Mouse (Mus musculus): ENCODE measurements around the gene Naaladl2. TPM values are rescaled to one million over a fixed set of nuclear protein-coding genes. Genes with fewer than 3 reads are reported as not detected.

Naaladl2 gene
- total RNA-seq, 1 experiment: under 0.01 TPM

GRCm38 (mm10) chr3:23962961-23963621, 1181.0 kb downstream of the Naaladl2 start:
- DNase-seq (ENCODE audit: low read depth, low spot score): no peak
- Histone ChIP-seq H3K9ac (ENCODE audit: insufficient read depth, low read depth, low read length, poor library complexity, severe bottlenecking) (no peak overlapping the region), H3K4me1 (ENCODE audit: control insufficient read depth in 2 of 2, insufficient read depth in 2 of 2, low read length in 2 of 2, poor library complexity in 1 of 2) (no peaks in the 10 kb centered on the region), H3K36me3 (ENCODE audit: control insufficient read depth, insufficient read depth, low read length, poor library complexity, severe bottlenecking) (no peaks in the 10 kb centered on the region), H3K4me3 (ENCODE audit: insufficient read depth in 1 of 2, low read depth in 1 of 2, low read length in 2 of 2, poor library complexity in 1 of 2, severe bottlenecking in 1 of 2) (no peak overlapping the region), H3K9me3 (ENCODE audit: control insufficient read depth, insufficient read depth, low read depth, low read length) (no peaks in the 10 kb centered on the region), H3K27ac (ENCODE audit: insufficient read depth, low read depth, low read length, poor library complexity, severe bottlenecking) (no peak overlapping the region)
- in situ Hi-C loops (cut with MboI; ENCODE audit: low sequenced_read_pairs in 2 of 2, unreplicated experiment in 2 of 2): no loop called here
- TF ChIP-seq HCFC1 (IDR thresholded peaks at IDR 0.05; ENCODE audit: borderline replicate concordance, insufficient read depth, low read length) (no peak), CHD2 (IDR thresholded peaks at IDR 0.05; ENCODE audit: low read depth, low read length) (no peak), MAFK (IDR thresholded peaks at IDR 0.05; ENCODE audit: insufficient read depth, low read depth, low read length) (no peak), ZNF384 (IDR thresholded peaks at IDR 0.05; ENCODE audit: low read depth, low read length) (no peak), ZC3H11A (IDR thresholded peaks at IDR 0.05; ENCODE audit: borderline replicate concordance, low read depth, low read length) (no peak)

GRCm38 (mm10) chr3:23946182-23946581, 1197.9 kb downstream of the Naaladl2 start:
- TF ChIP-seq ZNF384 (IDR thresholded peaks at IDR 0.05; ENCODE audit: low read depth, low read length) (no peak), MAFK (IDR thresholded peaks at IDR 0.05; ENCODE audit: insufficient read depth, low read depth, low read length) (no peak), ZC3H11A (IDR thresholded peaks at IDR 0.05; ENCODE audit: borderline replicate concordance, low read depth, low read length) (no peak), HCFC1 (IDR thresholded peaks at IDR 0.05; ENCODE audit: borderline replicate concordance, insufficient read depth, low read length) (no peak), CHD2 (IDR thresholded peaks at IDR 0.05; ENCODE audit: low read depth, low read length) (no peak)
- in situ Hi-C loops (cut with MboI; ENCODE audit: low sequenced_read_pairs in 2 of 2, unreplicated experiment in 2 of 2): no loop called here
- H3K27ac ChIP-seq (ENCODE audit: insufficient read depth, low read depth, low read length, poor library complexity, severe bottlenecking): no peak overlapping the region
- H3K9ac ChIP-seq (ENCODE audit: insufficient read depth, low read depth, low read length, poor library complexity, severe bottlenecking): no peak overlapping the region
- no peak for DNase-seq (ENCODE audit: low read depth, low spot score)
- no peaks in the 10 kb centered on the region for H3K4me1 ChIP-seq (ENCODE audit: control insufficient read depth in 2 of 2, insufficient read depth in 2 of 2, low read length in 2 of 2, poor library complexity in 1 of 2)
- no peaks in the 10 kb centered on the region for H3K9me3 ChIP-seq (ENCODE audit: control insufficient read depth, insufficient read depth, low read depth, low read length)
- H3K36me3 ChIP-seq (ENCODE audit: control insufficient read depth, insufficient read depth, low read length, poor library complexity, severe bottlenecking): no peaks in the 10 kb centered on the region
- no peak overlapping the region for H3K4me3 ChIP-seq (ENCODE audit: insufficient read depth in 1 of 2, low read depth in 1 of 2, low read length in 2 of 2, poor library complexity in 1 of 2, severe bottlenecking in 1 of 2)

- DNase-seq (ENCODE audit: low read depth, low spot score): no peak
- H3K9me3 ChIP-seq (ENCODE audit: control insufficient read depth, insufficient read depth, low read depth, low read length): no peaks in the 10 kb centered on the region
- no peak overlapping the region for H3K27ac ChIP-seq (ENCODE audit: insufficient read depth, low read depth, low read length, poor library complexity, severe bottlenecking)
- TF ChIP-seq MAFK (IDR thresholded peaks at IDR 0.05; ENCODE audit: insufficient read depth, low read depth, low read length): no peak
- no peak for TF ChIP-seq CHD2 (IDR thresholded peaks at IDR 0.05; ENCODE audit: low read depth, low read length)
- no peak for TF ChIP-seq ZNF384 (IDR thresholded peaks at IDR 0.05; ENCODE audit: low read depth, low read length)
- TF ChIP-seq ZC3H11A (IDR thresholded peaks at IDR 0.05; ENCODE audit: borderline replicate concordance, low read depth, low read length): no peak
- TF ChIP-seq HCFC1 (IDR thresholded peaks at IDR 0.05; ENCODE audit: borderline replicate concordance, insufficient read depth, low read length): no peak
- no peaks in the 10 kb centered on the region for H3K36me3 ChIP-seq (ENCODE audit: control insufficient read depth, insufficient read depth, low read length, poor library complexity, severe bottlenecking)
- H3K4me1 ChIP-seq (ENCODE audit: control insufficient read depth in 2 of 2, insufficient read depth in 2 of 2, low read length in 2 of 2, poor library complexity in 1 of 2): no peaks in the 10 kb centered on the region
- H3K9ac ChIP-seq (ENCODE audit: insufficient read depth, low read depth, low read length, poor library complexity, severe bottlenecking): no peak overlapping the region
- in situ Hi-C loops (cut with MboI; ENCODE audit: low sequenced_read_pairs in 2 of 2, unreplicated experiment in 2 of 2): no loop called here
- H3K4me3 ChIP-seq (ENCODE audit: insufficient read depth in 1 of 2, low read depth in 1 of 2, low read length in 2 of 2, poor library complexity in 1 of 2, severe bottlenecking in 1 of 2): no peak overlapping the region
These were observed 1206.8 kb downstream of the Naaladl2 start for GRCm38 (mm10) chr3:23937299-23937698.

DNA sequence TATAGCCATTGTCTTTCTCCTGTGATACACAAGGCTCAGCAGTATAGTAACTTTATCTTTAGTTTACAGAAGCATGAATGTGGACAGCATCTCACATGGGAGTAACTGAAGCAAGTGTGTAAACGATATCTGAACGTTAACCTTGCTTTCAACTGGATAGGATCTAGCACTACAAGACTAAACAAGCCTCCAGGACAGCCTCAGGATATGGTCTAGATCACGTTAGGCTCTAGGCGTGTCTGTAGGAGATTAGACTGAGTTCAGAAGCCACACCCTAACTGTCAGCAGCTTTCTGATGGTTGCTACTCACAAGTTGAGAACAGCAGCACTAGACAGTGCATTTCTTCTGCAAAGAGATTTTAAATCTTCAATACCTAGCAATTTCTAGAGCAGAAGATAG, 1216.0 kb downstream of the Naaladl2 start:
- H3K36me3 ChIP-seq (ENCODE audit: control insufficient read depth, insufficient read depth, low read length, poor library complexity, severe bottlenecking): no peaks in the 10 kb centered on the region
- in situ Hi-C loops (cut with MboI; ENCODE audit: low sequenced_read_pairs in 2 of 2, unreplicated experiment in 2 of 2): no loop called here
- H3K9ac ChIP-seq (ENCODE audit: insufficient read depth, low read depth, low read length, poor library complexity, severe bottlenecking): no peak overlapping the region
- no peak overlapping the region for H3K4me3 ChIP-seq (ENCODE audit: insufficient read depth in 1 of 2, low read depth in 1 of 2, low read length in 2 of 2, poor library complexity in 1 of 2, severe bottlenecking in 1 of 2)
- H3K4me1 ChIP-seq (ENCODE audit: control insufficient read depth in 2 of 2, insufficient read depth in 2 of 2, low read length in 2 of 2, poor library complexity in 1 of 2): no peaks in the 10 kb centered on the region
- H3K9me3 ChIP-seq (ENCODE audit: control insufficient read depth, insufficient read depth, low read depth, low read length): no peaks in the 10 kb centered on the region
- TF ChIP-seq MAFK (IDR thresholded peaks at IDR 0.05; ENCODE audit: insufficient read depth, low read depth, low read length): no peak
- no peak for TF ChIP-seq HCFC1 (IDR thresholded peaks at IDR 0.05; ENCODE audit: borderline replicate concordance, insufficient read depth, low read length)
- TF ChIP-seq ZNF384 (IDR thresholded peaks at IDR 0.05; ENCODE audit: low read depth, low read length): no peak
- no peak for TF ChIP-seq CHD2 (IDR thresholded peaks at IDR 0.05; ENCODE audit: low read depth, low read length)
- TF ChIP-seq ZC3H11A (IDR thresholded peaks at IDR 0.05; ENCODE audit: borderline replicate concordance, low read depth, low read length): no peak
- H3K27ac ChIP-seq (ENCODE audit: insufficient read depth, low read depth, low read length, poor library complexity, severe bottlenecking): no peak overlapping the region
- no peak for DNase-seq (ENCODE audit: low read depth, low spot score)
